Mouse (Mus musculus) c-Kit-positive CD71-negative TER-119-negative erythroid progenitor cells, embryonic 14.5 days (primary cell): ENCODE results near the gene Sv2b.

Experiments used
- DNase-seq: peaks from one replicate; pipeline ENCODE4 v3.0.0-alpha.2; 2013; ENCODE audit warnings: low read depth

Sv2b gene

GRCm38 (mm10) chr7:75085473-75085872 lies 223.6 kb downstream of the Sv2b start:
- DNase-seq, result no peak

GRCm38 (mm10) chr7:75080163-75080562 lies 228.9 kb downstream of the Sv2b start:
- no peak for DNase-seq

GRCm38 (mm10) chr7:75077560-75078208 lies 231.4 kb downstream of the Sv2b start:
- DNase-seq, result no peak
